Mouse (Mus musculus) megakaryocyte, embryonic 14.5 days (primary cell): ENCODE data around the gene Slc25a41.

Source experiments
- FLI1 ChIP-seq: IDR thresholded peaks from 2 replicates; pipeline ENCODE4 v1.6.1; 2012; ENCODE audit warnings: low read length, inconsistent platforms, mixed read lengths
- GATA1 ChIP-seq: IDR thresholded peaks from 3 replicates; pipeline ENCODE4 v1.6.1; 2012; ENCODE audit warnings: mixed read lengths, low read length, inconsistent platforms, borderline replicate concordance

DNA sequence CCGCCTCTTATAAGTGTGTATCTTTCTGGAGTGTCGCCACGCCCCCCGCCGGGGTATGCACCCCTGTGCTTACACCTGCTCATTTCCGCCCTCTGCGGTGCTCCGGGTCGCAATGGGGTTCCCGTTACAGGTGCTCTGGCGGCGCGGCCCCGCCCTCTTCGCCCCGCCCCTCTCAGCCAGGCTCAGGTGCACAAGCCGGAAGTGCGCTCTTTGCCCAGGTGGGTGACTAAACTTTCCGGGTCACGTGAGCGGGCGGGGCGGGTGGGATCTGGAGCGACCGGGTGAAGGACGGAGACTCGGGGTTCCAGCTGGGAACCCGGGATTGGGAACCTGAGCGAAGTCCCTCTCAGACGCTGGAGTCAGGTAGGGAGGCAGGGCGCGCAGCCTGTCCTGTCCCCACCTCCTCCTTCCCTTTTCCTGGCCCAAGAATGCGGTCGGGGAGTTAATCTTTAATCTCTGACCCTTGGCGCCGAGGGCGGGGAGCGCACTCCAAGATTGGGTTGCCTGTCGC, 20.6 kb upstream of the Slc25a41 start:
- TF ChIP-seq GATA1 (no peak), FLI1 (no peak)
